Mouse (Mus musculus) left cerebral cortex, postnatal 25 days (tissue): ENCODE measurements at regions not wholly inside any gene's neighbourhood (a gene's known extent, or its start where the extent isn't known, plus 50 kb on each side); places are given as distances from the start of the nearest gene placed in this dataset.

Experiments
- DNase-seq, 2 experiments: peaks; one replicate each; pipeline ENCODE4 v3.0.0; 2022; ENCODE audit warnings: low spot score in 2 of 2, mixed read lengths in 1 of 2
- intact Hi-C: fragments of 180-260 bp; cut with DNase I; formaldehyde crosslinking; loops from one replicate; pipeline ENCODE4 v1.15.1; 2025

DNA sequence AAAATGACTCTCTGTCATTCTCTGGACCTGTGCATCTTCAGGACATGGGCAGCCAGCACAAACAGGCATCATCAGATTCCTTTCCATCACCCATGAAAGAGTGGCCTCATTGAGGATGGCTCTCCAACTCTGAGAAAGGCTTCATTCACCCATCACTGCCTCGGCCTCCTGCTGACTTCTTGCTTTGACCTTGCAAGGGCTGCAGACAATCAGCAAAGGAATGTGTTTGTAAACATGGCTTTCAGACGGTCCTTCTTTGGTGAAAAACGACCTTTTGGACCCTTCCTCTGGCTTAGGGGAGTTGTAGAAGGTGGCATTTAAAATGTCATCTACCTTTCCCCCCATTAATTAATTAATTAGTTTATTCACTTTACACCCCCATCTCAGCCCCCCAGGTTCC, 134.3 kb downstream of the Moxd1 start:
- intact Hi-C loops: no loop called here
- DNase-seq: no peak

DNA sequence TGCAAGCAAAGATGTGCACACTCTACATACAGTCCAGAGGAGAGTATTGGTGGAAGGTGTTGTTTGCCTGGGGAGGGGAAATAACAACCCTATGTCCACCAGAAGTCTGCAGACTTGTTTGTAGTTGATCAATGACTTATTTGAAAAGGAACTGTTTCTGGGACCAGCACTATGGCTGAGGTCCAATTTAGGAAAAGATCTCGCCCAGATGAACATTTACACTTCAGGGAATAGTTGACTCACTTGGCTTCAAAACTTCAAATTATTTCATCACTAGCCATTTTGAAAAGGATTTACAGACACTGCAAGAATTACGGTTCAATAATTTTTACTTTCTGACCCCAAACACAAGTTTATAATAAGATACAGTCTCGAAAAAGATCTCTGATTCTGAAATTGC, 138.1 kb downstream of the Moxd1 start:
- intact Hi-C loops: no loop called here
- DNase-seq: no peak

DNA sequence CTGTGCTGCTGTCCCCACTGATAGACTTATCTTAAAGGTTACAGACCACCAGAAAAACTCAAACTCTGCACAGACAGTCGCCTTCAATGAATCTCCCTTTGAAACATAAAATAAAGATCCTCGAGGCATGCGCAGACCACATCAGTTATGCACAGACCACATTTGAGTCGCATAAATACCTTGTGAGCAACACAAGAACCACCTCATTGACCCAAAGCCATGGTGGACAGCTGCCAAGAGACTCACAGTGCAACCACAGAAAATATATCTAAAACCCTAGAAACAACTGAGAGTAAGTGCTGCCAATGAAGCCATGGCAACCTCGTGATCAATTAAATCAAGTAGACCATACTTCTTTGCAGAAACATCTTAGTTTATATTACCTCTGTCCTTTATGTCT, 142.1 kb downstream of the Moxd1 start:
- intact Hi-C loops: no loop called here
- no peak for DNase-seq

DNA sequence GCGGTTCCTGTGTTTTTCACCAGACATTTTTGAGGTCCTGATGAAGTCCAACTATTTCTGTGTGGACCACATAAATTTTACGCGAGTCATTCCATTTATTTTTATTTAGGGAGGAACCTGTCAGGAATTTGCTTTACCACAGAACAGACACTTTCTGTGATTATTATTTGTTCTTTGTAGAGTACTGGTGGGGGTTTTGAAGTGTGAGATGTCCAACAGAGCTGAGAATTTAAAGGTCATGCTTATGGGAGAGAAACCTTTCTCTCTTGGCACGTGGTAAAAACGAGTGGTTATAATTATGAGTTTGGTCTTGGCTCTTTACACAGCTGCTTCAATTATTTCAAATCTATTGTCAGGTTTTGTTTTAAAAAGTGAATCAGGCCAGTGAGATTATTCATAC, 143.7 kb downstream of the Moxd1 start:
- intact Hi-C loops: no loop called here
- DNase-seq: no peak

DNA sequence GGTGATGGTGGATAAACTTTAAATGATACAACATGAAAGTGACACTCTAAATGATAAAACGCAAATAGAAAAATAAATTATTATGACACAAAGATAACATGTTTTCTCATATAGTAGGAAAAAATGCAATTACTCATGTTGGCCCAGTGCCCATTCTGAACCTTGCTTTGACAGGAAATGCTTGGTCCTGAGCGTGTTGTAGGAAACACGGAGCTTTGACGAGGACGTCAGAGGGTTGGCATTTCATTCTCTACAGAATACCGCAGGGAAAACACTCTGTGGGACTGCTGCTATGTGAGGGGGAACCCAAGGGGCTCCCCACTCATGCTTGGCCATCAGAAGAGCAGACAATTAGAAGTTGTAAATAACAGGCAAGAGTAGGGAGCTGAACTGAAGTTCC, 150.6 kb downstream of the Moxd1 start:
- intact Hi-C loops: no loop called here
- no peak for DNase-seq

DNA sequence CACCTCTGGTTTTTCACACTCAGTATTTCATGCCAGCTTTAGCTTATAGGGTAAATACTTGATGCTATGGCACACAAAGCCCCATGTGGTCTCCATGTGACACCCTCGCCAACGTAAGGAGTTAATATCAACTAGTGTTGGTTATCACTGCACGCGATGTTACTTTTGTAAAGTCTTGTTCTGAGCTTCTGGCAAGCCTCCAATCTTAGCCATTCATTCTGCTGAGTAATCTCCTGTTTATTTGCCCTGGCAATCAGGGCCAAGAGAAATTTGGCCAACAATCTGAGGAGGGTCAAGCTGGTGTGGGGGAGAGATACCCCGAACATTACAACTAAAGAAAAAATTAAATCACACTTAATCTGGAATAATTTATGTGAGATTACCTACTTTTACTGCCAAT, 156.0 kb downstream of the Moxd1 start:
- intact Hi-C loops: no loop called here
- DNase-seq: no peak

DNA sequence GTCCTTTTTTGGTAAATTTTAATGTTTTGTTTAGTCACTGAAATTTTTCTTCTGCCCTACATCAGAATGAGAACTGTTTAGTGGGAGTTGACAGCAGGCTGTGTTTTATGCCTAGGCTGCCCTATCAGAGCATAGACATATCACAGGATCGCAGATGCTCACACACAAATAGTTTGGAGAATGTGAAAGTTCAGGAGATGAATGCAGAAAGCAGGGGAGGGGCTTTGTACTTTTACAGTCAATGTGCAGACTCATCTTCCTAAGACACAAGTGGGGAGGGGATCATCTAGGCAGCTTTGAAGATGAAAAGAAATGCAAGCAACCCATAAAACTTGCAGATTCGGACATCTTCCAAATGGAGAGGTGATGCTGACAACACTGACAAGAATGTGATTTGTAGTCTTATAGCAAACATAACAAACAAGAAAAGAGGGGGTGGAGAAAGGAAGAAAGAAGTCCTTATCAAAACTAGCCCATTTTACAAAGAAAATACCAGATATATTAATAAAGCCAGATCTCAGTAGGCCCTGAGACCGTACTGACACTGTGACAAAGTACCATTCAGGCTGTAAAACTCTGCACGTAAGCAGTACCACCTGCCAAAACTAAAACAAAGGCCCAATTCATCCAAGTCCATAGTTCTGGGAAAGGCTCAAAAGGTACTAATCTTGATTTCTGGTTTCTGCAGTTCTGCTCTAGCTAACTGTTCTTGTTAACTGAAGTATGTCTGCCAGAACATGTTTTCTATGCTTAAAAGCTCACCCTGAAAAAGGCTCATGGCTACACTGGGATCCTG, 157.4 kb downstream of the Moxd1 start:
- DNase-seq: no peak

DNA sequence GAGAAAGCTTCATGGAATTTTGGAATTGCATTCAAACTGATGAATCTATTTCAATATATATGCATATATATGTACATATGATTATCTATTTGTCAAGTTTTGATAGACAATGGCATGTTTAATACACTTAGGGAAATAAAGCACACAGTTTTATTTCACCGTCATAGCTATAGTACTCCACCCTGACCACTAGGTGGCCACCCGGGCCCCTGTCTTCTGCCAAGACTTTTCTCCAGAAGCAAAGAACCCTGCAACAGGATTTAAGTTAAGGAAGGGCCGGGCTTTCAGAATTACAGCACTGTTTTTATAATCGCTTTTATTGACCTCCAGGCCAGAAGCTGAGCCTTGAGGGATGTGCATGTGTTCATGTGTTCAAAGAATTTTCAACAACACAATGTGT, 158.6 kb downstream of the Moxd1 start:
- peak; percentile 16 to 32 for DNase-seq
- intact Hi-C loops: loop anchor here (2.0 kb wide), 2 partner anchors 209 to 241 kb away; no protein-coding TSS in a partner anchor

More for the DNA sequence above, 157.4 kb downstream of the Moxd1 start:
- intact Hi-C loops: no loop called here

DNA sequence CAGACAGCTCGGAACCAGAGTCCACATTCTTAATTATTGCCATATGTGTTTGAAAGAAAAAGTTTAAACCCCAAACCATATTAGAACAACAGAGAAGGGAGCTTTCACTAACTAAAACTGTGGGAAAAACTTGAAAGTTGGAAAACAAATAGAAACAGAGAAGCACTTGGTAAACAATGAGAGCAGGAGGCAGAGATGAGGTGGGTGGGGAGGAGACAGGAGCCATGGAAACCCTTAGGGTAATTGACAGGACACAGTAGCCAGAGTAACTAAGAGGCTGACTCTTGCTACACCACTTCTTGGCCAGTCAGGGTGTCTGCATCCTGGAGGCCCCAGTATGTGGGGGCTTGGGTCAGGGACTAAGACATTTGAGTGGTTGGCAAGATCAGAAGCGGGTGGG, 160.7 kb downstream of the Moxd1 start:
- no peak for DNase-seq
- intact Hi-C loops: no loop called here

DNA sequence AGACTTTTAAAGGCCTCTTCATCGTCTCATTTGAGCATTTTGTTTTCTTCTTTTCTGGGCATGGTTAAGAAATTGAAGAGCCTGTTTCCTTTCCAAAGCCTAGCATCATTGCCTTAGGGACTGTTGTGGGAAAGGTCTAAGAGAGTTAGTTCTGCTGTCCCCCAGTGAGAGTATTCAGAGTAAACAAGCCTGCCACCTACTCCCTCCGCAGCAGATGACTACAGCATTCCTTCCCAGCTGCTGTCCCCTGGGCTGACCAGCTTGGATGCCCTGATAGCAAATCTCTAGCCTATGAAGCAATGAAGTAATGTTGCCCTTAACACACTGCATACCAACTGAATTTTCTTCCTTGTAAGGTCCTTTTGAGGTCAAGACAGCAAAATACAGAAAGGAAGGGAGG, 164.9 kb downstream of the Moxd1 start:
- intact Hi-C loops: no loop called here

DNA sequence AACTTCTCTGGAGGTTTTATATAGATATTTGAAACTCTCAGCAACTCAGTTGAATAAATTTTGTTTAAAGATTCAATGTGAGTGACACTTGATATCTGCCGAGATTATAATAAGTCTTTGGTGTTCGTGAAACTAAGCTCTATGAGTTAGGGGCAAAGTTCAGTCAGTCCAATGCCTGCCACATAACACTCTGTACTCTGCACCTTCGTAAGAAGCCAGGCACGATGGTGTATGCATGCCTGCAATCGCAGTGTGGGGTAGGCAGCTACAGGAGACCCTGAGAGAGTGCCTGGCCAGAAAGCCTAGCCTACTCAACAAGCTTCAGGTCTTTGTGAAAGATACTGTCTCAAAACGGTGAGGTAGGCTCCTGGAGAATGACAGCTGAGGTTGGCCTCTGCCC, 167.7 kb downstream of the Moxd1 start:
- DNase-seq: no peak
- intact Hi-C loops: no loop called here

More for the DNA sequence above, 164.9 kb downstream of the Moxd1 start:
- DNase-seq: no peak

DNA sequence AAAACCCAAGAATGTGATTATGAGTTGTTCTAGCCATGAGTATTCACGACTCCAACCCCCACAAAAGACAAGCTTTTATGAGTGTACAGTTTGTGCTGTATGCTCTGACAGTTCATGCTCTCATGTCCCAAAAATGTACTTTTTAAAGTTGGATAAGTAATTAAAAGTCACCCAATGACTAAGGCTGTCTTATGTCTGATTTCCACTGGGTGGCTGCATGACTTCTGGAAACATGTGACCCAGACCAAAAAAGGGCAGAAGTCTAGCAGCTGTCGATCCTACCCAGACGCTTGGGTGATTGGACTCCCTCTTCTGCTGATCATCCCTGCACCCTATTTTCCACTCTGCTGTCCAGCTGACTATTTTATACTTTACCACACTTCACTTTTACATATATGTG, 168.7 kb downstream of the Moxd1 start:
- intact Hi-C loops: no loop called here
- no peak for DNase-seq

DNA sequence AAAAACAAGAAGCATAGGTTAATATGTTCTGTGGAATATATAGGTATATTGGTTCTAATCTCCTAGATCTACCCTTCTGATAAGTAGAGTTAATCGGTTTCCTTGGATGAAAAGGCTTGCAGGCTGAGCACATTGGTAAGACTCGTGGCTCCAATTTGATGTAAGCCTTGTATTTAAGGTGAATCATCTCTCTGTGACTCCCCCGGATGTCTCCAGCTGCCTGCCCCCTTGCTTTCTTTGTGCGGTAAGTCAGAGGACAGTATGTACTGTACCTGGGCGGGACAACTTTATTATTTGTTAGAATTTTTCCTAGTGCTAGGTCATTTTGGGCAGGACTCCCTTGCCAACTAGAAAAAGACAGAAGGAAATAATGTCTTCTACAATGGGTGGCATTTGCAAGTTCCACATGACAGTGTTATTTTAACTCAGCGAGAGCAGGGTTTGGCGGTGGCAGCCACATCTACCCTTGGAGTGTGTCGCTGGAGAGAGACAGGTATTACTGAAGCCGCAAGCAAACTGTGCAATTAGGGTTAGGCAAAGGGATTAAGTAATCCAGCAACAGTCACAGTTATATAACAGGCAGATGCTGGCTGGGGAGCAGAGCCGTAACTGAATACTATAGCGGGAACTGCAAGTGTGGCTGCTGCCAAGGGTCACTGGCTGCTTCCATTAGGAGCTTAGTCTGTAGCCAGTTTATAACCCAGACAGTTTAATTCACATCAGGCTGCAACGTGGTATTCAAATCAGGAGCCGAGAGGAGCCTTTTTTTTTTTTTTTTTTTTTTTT, 172.9 kb downstream of the Moxd1 start:
- DNase-seq: peak; percentile 7 to 43
- intact Hi-C loops: no loop called here

DNA sequence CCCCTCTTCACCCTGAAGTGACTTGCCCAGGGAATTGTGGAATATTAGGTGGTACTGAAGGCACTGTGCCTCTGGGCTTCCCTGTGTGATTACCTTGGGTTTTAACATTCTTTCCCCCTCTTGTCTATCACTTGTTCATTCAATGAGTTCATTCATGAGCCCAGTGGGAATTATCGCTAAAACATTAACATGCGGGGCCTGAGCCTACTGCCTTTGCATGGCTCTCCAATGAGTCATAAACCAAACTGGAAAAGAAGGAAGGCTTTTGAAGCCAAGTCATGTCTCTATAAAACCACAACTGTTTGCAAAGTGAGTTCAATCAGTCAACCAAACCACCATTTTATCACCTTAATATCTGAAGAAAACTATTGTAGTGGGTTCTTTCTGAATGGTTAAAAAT, 173.8 kb downstream of the Moxd1 start:
- no peak for DNase-seq
- intact Hi-C loops: no loop called here

DNA sequence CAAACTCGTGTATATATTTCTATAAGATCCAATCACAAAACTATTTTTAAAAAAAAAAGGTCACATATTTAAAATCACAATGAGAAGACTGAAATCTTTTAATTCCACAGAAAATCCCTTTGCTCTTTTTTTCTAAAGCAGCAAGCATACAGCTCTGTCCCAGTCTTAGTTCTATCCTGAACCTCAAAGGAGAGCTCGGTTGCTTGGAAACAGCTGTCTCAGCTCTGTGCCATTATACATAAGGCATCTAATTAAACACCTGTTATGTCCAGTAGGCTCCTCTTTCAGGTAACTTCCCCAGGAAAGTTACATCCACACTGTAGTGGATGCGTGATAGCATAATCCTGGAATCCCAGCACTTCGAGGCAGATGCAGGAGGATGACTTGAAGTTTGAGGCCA, 181.5 kb downstream of the Moxd1 start:
- intact Hi-C loops: no loop called here

DNA sequence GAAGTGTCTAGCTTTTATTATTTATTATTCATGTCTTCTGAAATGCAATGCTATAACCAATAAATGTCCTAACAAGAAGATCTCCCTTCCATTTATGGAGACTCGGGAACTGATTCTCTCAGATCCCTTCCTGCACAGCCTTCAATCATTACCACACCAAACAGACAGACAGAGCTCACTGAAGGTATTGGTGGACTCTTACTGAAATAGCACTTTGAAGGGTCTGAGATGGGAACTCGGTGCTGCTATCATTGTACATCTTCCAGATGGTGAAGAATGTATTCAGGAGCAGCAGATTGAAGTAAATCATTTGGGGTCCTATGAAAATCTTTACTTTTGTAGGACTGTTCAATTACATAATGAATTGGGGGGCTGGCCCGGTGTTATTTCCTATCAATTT, 183.6 kb downstream of the Moxd1 start:
- intact Hi-C loops: no loop called here
- DNase-seq: no peak

More for the DNA sequence above, 181.5 kb downstream of the Moxd1 start:
- no peak for DNase-seq

DNA sequence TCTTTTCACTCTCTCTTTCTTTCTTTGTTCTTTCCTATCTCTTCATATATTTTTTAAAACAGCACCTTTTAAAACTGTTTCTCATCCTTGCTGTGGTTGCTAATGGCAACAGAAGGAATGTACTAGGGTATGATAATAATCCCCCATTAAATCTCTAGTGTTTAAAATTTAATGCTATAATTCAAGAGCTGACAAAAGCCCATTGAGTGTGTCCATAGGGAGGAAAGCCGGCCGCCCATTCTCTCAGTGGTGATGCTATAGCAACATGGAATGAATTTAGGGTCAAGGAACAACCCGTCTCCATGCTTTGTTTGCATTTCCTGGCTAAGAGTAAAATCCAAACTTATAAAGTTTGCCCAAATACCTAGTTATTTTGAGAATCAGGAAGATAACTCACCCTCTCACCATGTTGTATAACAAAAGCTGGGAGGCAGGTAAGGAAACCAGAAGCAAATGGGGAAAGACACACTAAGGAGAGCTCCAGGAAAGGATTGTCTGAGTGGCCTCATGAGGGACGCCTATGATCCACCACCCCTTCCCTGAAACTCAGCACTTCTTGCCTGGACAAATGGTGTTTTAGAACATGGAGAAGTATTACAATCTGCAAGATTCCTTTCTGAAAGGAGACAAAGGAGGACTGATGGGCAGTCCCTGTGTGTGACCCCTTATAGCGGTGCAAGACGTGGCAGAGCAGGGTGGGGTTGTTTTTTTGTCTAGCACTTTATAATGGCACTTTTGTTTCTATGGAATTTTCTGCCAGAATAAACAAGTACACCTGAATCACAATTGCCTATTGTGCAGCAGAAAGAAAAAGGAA, 184.3 kb downstream of the Moxd1 start:
- no peak for DNase-seq
- intact Hi-C loops: no loop called here

DNA sequence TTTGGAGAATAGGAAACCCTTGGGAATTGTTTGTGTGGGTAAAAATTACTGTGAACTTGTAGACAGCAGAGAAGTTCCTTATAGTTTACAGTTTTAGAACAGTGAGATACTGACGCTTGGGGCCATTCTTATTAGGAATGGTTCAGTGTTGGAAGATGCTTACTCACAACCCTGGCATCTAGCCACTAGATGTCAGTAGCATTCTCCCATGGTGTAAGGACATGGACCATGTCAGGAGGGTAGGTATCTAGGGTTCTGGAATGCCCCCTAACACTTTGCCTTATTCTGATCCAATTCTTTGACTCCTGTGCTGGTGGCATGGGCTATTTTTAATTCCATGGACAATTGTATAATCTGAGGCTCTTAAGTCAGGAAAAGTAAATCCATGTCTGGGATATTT, 185.3 kb upstream of the Ccn2 start:
- intact Hi-C loops: no loop called here
- DNase-seq: no peak

DNA sequence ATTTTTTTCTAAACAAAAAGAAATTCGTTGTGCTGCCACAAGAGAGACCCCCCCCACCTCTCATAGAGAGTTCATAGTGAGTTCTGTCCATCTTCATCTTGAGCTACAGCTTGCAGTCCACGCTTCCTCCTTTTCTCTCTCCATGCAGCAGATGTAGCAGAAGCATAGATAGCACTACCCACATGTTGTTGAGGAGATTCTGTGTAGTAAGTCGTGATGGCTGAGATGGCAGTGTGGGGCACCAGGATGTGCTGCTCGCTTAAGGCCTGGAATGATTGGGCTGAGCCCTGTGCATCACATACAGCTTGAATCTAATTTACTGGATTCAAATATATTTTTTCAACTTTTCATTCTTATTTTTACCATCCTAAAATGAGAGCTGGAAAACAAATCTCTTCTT, 184.4 kb upstream of the Ccn2 start:
- DNase-seq: peak in 1 of 2 experiments; percentile 51
- intact Hi-C loops: no loop called here

DNA sequence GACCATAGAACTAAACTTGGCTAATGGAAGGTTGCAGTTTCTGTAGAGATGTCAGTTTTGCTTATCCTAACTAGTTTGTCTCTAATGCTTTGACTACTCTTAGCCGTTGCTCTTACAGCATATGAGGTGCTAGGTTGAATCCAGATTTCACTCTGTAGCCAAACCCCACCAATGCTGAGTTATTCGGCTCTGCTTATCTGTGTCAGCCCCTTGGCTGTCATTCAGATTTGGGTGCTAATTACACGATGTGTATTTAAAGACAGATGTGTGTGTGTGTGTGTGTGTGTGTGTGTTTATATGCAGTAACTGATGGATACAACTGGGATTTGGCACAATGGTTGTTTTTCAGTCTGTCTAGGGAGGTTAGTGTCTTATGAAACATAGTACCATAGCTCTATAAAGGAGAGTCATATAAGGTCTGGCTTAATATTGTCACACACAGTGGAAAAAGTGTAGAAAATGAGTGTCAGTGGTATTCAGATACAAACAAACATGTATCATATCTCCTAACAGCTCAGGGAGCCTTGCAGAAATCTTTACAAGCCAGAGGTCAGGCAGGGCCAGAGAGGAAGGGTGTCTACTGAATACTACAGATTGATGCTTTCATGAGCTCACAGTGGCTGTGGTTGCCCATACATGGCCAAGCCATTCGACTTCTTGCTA, 172.6 kb upstream of the Ccn2 start:
- DNase-seq: no peak
- intact Hi-C loops: no loop called here
